Mouse (Mus musculus) limb, embryonic 13.5 days (tissue): ENCODE data around the gene Pbx2. TPM values are rescaled to one million over a fixed set of nuclear protein-coding genes. Genes with fewer than 3 reads are reported as not detected.

Experiments used
- ATAC-seq: fragments of 200-750 bp; cut with Nextera tagmentation; 2 replicates; pipeline ENCODE4 v1.8.0; 2017; ENCODE audit warnings: low read depth, moderate number of reproducible peaks, moderate TSS enrichment; ENCODE audit not compliant: low FRiP score
- H3K27ac ChIP-seq: fragments of 300-500 bp; sonication (generic); 2 replicates; pipeline ENCODE4 v1.5.1; 2015; ENCODE audit warnings: inconsistent platforms, mild to moderate bottlenecking, moderate library complexity
- H3K27me3 ChIP-seq: fragments of 300-500 bp; sonication (generic); 2 replicates; pipeline ENCODE4 v1.6.1; 2015; ENCODE audit warnings: mild to moderate bottlenecking, inconsistent platforms
- H3K36me3 ChIP-seq: fragments of 300-500 bp; sonication (generic); 2 replicates; pipeline ENCODE4 v1.6.1; 2015; ENCODE audit warnings: inconsistent platforms, mild to moderate bottlenecking, moderate library complexity
- H3K4me1 ChIP-seq: fragments of 300-500 bp; sonication (generic); 2 replicates; pipeline ENCODE4 v1.6.1; 2015; ENCODE audit warnings: inconsistent platforms
- H3K4me2 ChIP-seq: fragments of 300-500 bp; sonication (generic); replicated peaks from 2 replicates; pipeline ENCODE4 v1.6.1; 2015; ENCODE audit warnings: inconsistent platforms, mild to moderate bottlenecking, moderate library complexity
- H3K4me3 ChIP-seq: fragments of 300-500 bp; sonication (generic); 2 replicates; pipeline ENCODE4 v1.5.1; 2015; ENCODE audit warnings: moderate library complexity, mild to moderate bottlenecking, inconsistent platforms
- H3K9ac ChIP-seq: fragments of 300-500 bp; sonication (generic); 2 replicates; pipeline ENCODE4 v1.6.1; 2015; ENCODE audit warnings: mild to moderate bottlenecking, inconsistent platforms
- H3K9me3 ChIP-seq: fragments of 300-500 bp; sonication (generic); 2 replicates; pipeline ENCODE4 v1.6.1; 2016; ENCODE audit warnings: inconsistent platforms
- WGBS: fragments of 180-500 bp; shearing (Covaris S2); methylation state at CpG from one replicate; pipeline ENCODE4 v1.1.7; 2015; 5-methylcytosine and 5-hydroxymethylcytosine counted together
- polyA plus RNA-seq: library from polyadenylated mRNA; unstranded; fragments of >200 nt; fragmentation: Nextera tagmentation; extraction: Ambion mirVana; gene quantifications from 2 replicates; pipeline ENCODE4 v1.2.1, GENCODE M21; 2015

Pbx2 gene
- polyA plus RNA-seq, 1 experiment from 2014 or later, result 18.9 TPM

GRCm38 (mm10) chr17:34606186-34607039, 15.3 kb downstream of the Pbx2 start:
- Histone ChIP-seq H3K4me1 (peaks cover 46% of the 10 kb centered on the region), H3K27me3 (no peaks in the 10 kb centered on the region), H3K27ac (peak overlapping the region; percentile 87), H3K9ac (peak overlapping the region; percentile 94), H3K36me3 (peaks cover 30% of the 10 kb centered on the region), H3K4me3 (peak overlapping the region; percentile 92), H3K4me2 (peak overlapping the region; percentile 98), H3K9me3 (no peaks in the 10 kb centered on the region)
- WGBS, result 15% methylated on average over 32 of the region's 32 CpGs
- no peak for ATAC-seq

DNA sequence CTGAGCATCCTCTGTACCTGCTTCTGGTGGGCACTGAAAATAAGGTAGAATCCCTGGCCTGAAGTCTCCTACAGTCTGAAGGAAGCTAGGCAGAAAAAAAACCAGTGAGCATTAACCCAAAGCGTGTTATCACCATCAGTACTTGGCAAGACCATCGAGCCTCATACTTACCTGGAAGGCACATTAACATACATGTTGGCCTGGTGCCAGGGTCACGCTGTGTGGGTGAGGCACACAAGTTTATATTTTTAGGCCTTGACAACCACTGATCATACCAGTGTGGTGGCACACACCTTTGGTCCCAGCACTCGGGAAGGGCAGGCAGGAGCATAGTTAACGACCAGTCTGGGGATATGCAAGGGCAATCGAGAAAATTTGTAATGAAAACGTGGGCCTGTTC, 16.9 kb downstream of the Pbx2 start:
- Histone ChIP-seq H3K9ac (peak overlapping the region; percentile 36), H3K9me3 (no peaks in the 10 kb centered on the region), H3K4me1 (peaks cover 37% of the 10 kb centered on the region), H3K36me3 (peaks cover 40% of the 10 kb centered on the region), H3K4me3 (no peak overlapping the region), H3K27ac (no peak overlapping the region), H3K27me3 (no peaks in the 10 kb centered on the region), H3K4me2 (no peak overlapping the region)
- no peak for ATAC-seq
- 77% methylated on average over 7 of the region's 7 CpGs for WGBS

DNA sequence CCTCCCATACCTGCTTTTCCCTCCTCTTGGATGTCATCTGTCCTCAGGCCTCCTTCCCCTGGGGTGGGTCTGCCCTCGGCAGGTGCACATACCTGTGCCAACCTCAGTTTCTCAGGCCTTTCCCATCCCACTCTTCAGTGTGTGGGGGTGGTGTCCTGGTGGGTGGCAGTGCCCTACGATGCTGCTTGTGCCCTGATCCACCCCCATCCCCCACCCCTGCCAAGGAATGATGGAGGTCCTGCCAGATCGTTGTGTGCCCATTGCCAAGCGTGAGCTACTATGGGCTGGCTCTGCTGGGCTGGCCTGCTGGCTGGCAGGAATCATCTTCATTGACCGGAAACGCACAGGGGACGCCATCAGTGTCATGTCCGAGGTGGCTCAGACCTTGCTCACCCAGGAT, 20.0 kb downstream of the Pbx2 start:
- Histone ChIP-seq H3K4me2 (no peak overlapping the region), H3K4me3 (no peak overlapping the region), H3K27ac (no peak overlapping the region), H3K36me3 (peaks cover 69% of the 10 kb centered on the region), H3K4me1 (peaks cover 26% of the 10 kb centered on the region), H3K27me3 (no peaks in the 10 kb centered on the region), H3K9ac (no peak overlapping the region), H3K9me3 (no peaks in the 10 kb centered on the region)
- 93% methylated on average over 8 of the region's 8 CpGs for WGBS
- ATAC-seq, result no peak

- WGBS, result 86% methylated on average over 10 of the region's 11 CpGs
- H3K9me3 ChIP-seq, result no peaks in the 10 kb centered on the region
- peaks cover 8% of the 10 kb centered on the region; the same call in 1 of the 2 replicates for H3K4me1 ChIP-seq
- ATAC-seq, result no peak
- H3K4me3 ChIP-seq, result no peak overlapping the region
- H3K27me3 ChIP-seq, result no peaks in the 10 kb centered on the region
- no peak overlapping the region for H3K9ac ChIP-seq
- H3K4me2 ChIP-seq, result no peak overlapping the region
- H3K36me3 ChIP-seq, result peaks cover 78% of the 10 kb centered on the region
- H3K27ac ChIP-seq, result no peak overlapping the region
Observed at GRCm38 (mm10) chr17:34613054-34613645, 22.1 kb downstream of the Pbx2 start.

DNA sequence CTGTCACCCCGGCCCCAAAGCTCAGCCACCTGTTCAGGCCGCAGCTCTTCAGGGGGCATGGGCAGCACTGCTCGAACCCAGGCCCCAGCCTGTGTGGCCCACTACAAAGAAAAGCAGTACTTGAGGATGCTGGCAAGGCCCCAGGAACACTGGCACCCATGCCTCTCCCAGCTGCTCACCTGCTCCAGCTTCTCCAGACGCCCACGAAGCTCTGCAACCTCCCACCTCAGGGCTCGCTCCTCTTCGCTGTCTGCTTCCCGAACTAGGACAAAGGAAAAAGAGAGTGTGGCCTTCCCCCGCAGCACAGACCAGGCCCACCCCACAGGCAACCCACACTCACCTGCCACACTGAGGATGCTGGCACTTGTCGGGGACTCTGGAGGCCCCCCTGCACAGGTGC, 22.8 kb downstream of the Pbx2 start:
- no peaks in the 10 kb centered on the region for H3K9me3 ChIP-seq
- H3K9ac ChIP-seq, result no peak overlapping the region
- H3K4me1 ChIP-seq, result peaks cover 1% of the 10 kb centered on the region; the same call in 1 of the 2 replicates
- H3K27me3 ChIP-seq, result no peaks in the 10 kb centered on the region
- no peak for ATAC-seq
- no peak overlapping the region for H3K4me3 ChIP-seq
- peaks cover 83% of the 10 kb centered on the region for H3K36me3 ChIP-seq
- H3K4me2 ChIP-seq, result no peak overlapping the region
- no peak overlapping the region for H3K27ac ChIP-seq
- WGBS, result 93% methylated on average over 10 of the region's 10 CpGs

DNA sequence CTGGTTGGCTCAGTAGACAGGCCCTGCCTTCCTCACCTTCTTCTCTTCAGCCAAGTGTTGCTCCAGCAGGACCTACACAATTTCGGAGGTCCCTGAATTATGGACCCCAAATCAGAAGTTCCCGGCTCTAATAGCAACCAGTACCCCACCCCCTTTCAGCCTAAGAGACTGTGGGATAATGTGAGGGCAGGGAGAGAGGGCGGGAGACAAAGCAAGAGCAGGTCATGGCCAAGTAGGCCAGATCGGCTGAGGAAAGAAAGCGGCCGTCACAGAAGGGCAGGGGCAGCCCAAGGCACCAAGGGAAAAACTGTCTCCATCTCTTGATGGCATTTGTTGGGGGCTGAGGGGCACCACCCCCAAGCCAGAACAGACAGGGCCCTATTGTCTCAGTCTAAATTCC, 24.8 kb downstream of the Pbx2 start, which contains the start of gene Egfl8:
Egfl8 (minus strand) TSS at position 101 of the 400 bp plus-strand sequence.
- no peaks in the 10 kb centered on the region for H3K27me3 ChIP-seq
- peaks cover 89% of the 10 kb centered on the region for H3K36me3 ChIP-seq
- no peak for ATAC-seq
- no peak within 1 kb of the TSS for H3K9ac ChIP-seq
- 79% methylated on average over 6 of the region's 6 CpGs for WGBS
- no peaks in the 10 kb centered on the region for H3K4me1 ChIP-seq
- no peak within 1 kb of the TSS; the same call in 1 of the 2 replicates for H3K27ac ChIP-seq
- no peaks in the 10 kb centered on the region for H3K9me3 ChIP-seq
- H3K4me3 ChIP-seq, result no peak within 1 kb of the TSS
- H3K4me2 ChIP-seq, result no peak within 1 kb of the TSS

DNA sequence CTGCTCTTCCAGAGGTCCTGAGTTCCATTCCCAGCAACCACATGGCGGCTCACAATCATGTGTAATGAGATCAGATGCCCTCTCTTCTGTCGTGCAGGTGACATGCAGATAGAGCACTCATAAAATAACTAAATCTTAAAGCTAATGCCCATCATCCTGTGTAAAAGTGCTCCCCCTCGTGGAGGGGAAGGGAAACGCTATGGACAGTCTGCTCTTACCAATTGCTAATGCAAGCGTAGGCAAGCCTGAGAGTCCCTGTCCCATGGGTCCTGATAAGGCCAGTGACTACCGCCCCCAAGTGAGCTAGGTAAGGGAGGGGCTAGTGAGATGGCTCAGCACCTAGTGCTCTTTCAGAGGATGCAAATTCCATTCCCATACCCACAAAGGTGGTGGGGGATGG, 27.9 kb downstream of the Pbx2 start:
- Histone ChIP-seq H3K4me2 (no peak overlapping the region), H3K9ac (no peak overlapping the region), H3K36me3 (peaks cover 87% of the 10 kb centered on the region), H3K27me3 (no peaks in the 10 kb centered on the region), H3K4me1 (no peaks in the 10 kb centered on the region), H3K27ac (no peak overlapping the region), H3K9me3 (no peaks in the 10 kb centered on the region), H3K4me3 (no peak overlapping the region)
- 25% methylated on average over 6 of the region's 6 CpGs for WGBS
- ATAC-seq, result peak; percentile 7; the same call in 1 of the 2 replicates

DNA sequence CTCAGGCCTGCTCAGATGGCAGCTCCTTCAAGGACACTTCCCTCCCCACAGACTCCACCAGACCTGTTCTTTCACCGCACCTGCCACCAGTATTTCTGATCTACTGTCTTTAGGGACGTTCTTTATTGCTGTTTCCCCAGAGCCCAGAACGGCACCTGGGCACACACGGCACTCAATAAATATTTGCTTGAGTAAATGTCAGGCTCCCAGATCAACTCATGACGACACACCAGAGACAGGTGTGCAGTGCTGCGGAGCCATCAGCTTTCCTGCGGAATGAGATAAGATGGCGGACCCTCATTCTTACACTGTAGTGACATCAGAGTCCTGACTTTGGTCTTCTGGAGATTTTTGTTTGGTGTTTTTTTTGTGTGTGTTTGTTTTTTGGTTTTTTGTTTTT, 29.9 kb downstream of the Pbx2 start:
- Histone ChIP-seq H3K9ac (0 out of 2 replicates have a peak overlapping the region, but pooled peaks have one; percentile 19), H3K4me2 (no peak overlapping the region), H3K27me3 (no peaks in the 10 kb centered on the region), H3K4me1 (peaks cover 5% of the 10 kb centered on the region), H3K4me3 (no peak overlapping the region), H3K36me3 (peaks cover 78% of the 10 kb centered on the region), H3K27ac (no peak overlapping the region), H3K9me3 (no peaks in the 10 kb centered on the region)
- no peak for ATAC-seq
- WGBS, result 81% methylated on average over 8 of the region's 8 CpGs

DNA sequence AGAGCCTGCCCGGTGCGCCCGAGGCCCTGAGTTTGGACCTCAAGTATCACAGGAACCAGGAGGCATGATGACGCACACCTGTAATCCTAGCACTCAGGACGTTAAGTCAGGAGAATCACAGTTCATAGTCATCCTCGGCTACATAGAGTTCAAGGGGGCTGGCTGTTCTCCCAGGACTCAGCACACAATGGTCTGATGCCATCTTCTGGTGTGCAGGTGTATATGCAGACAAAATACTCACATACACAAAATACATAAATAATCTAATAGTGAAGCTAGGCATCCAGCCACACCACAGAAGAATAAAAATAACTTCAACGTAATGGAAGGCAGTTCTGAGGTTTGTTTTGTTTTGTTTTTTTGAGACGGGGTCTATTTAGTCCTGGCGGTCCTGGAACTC, 32.1 kb downstream of the Pbx2 start:
- ATAC-seq, result no peak
- WGBS, result 87% methylated on average over 9 of the region's 9 CpGs
- Histone ChIP-seq H3K9ac (no peak overlapping the region), H3K36me3 (peaks cover 61% of the 10 kb centered on the region), H3K27me3 (no peaks in the 10 kb centered on the region), H3K27ac (no peak overlapping the region), H3K9me3 (no peaks in the 10 kb centered on the region), H3K4me2 (no peak overlapping the region), H3K4me1 (peaks cover 15% of the 10 kb centered on the region), H3K4me3 (no peak overlapping the region)

GRCm38 (mm10) chr17:34624981-34625380, 33.9 kb downstream of the Pbx2 start:
- no peak overlapping the region for H3K4me3 ChIP-seq
- H3K27me3 ChIP-seq, result peaks cover 16% of the 10 kb centered on the region
- H3K4me1 ChIP-seq, result peaks cover 33% of the 10 kb centered on the region
- WGBS, result 88% methylated on average over 3 of the region's 3 CpGs
- no peak for ATAC-seq
- no peak overlapping the region for H3K4me2 ChIP-seq
- H3K27ac ChIP-seq, result no peak overlapping the region
- H3K9ac ChIP-seq, result no peak overlapping the region
- peaks cover 46% of the 10 kb centered on the region for H3K36me3 ChIP-seq
- H3K9me3 ChIP-seq, result no peaks in the 10 kb centered on the region

DNA sequence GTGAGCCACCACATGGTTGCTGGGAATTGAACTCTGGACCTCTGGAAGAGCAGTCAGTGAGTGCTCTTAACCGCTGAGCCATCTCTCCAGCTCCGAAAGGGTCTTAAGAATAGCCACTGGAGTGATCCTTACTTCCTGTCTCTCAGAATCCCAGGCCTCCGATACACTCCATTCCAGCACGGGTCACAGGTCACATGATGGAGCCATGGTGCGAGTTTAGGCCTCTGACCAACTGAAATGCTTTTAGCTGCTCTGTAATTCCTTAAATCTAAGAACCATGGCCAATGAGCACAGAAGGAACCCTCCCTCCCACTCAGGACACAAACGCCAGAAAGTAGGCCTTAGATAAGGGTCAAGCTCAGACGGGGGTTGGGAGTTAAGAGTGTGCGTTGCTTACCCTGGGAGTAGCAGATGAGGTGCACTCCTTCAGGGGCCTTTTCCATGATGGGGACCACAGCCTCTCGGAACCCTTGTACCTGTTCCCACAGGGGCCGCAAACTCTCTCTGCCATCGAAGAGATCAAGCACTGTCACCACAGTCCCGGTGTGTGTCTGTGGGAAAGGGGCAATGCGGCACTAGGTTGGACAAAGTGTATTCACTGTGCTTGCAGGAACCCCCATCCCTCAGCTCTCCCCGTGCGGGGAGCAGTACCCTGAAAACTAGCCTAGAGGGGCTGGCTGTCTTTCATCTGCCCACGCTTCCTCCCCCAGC, 35.2 kb downstream of the Pbx2 start:
- Histone ChIP-seq H3K9me3 (no peaks in the 10 kb centered on the region), H3K27ac (peak overlapping the region; percentile 85; the same call in 1 of the 2 replicates), H3K4me1 (peaks cover 41% of the 10 kb centered on the region), H3K9ac (peak overlapping the region; percentile 77), H3K36me3 (peaks cover 37% of the 10 kb centered on the region), H3K4me3 (peak overlapping the region; percentile 79), H3K27me3 (peaks cover 28% of the 10 kb centered on the region), H3K4me2 (peak overlapping the region; percentile 94)
- 52% methylated on average over 16 of the region's 16 CpGs for WGBS
- ATAC-seq, result no peak

- H3K4me2 ChIP-seq, result peak overlapping the region; percentile 94
- under 1% methylated on average over 18 of the region's 18 CpGs for WGBS
- H3K4me3 ChIP-seq, result peak overlapping the region; percentile 79
- peak overlapping the region; percentile 85 for H3K27ac ChIP-seq
- H3K4me1 ChIP-seq, result peaks cover 46% of the 10 kb centered on the region
- H3K36me3 ChIP-seq, result peaks cover 32% of the 10 kb centered on the region
- H3K9me3 ChIP-seq, result no peaks in the 10 kb centered on the region
- no peak for ATAC-seq
- H3K9ac ChIP-seq, result peak overlapping the region; percentile 77
- H3K27me3 ChIP-seq, result peaks cover 33% of the 10 kb centered on the region
Observed at GRCm38 (mm10) chr17:34626773-34627092, 35.7 kb downstream of the Pbx2 start.
